Mouse (Mus musculus) intestine, embryonic 16.5 days (tissue): ENCODE results near the gene Olfr328. TPM values are rescaled to one million over a fixed set of nuclear protein-coding genes. Genes with fewer than 3 reads are reported as not detected.
A peak's percentile ranks its signal among the peaks of the same experiment; 100 is the strongest.

ENCODE experiments used
- ATAC-seq: fragments of 200-750 bp; cut with Nextera tagmentation; 2 replicates; pipeline ENCODE4 v1.8.0; 2017; ENCODE audit warnings: moderate TSS enrichment, moderate library complexity
- H3K27ac ChIP-seq: fragments of 300-500 bp; sonication (generic); 2 replicates; pipeline ENCODE4 v1.5.1; 2014; ENCODE audit warnings: mild to moderate bottlenecking, low read length
- H3K27me3 ChIP-seq: fragments of 300-500 bp; sonication (generic); replicated peaks from 2 replicates; pipeline ENCODE4 v1.6.1; 2014; ENCODE audit warnings: low read length, control low read depth, mixed read lengths; ENCODE audit not compliant: control insufficient read depth, insufficient read depth
- H3K36me3 ChIP-seq: fragments of 300-500 bp; sonication (generic); 2 replicates; pipeline ENCODE4 v1.6.1; 2014; ENCODE audit warnings: low read length, control low read depth; ENCODE audit not compliant: control insufficient read depth, insufficient read depth
- H3K4me1 ChIP-seq: fragments of 300-500 bp; sonication (generic); 2 replicates; pipeline ENCODE4 v1.6.1; 2014; ENCODE audit warnings: low read length, control low read depth, mixed read lengths; ENCODE audit not compliant: control insufficient read depth, insufficient read depth
- H3K4me2 ChIP-seq: fragments of 300-500 bp; sonication (generic); 2 replicates; pipeline ENCODE4 v1.6.1; 2014; ENCODE audit warnings: low read depth, low read length, control low read depth
- H3K4me3 ChIP-seq: fragments of 300-500 bp; sonication (generic); 2 replicates; pipeline ENCODE4 v1.5.1; 2014; ENCODE audit warnings: mild to moderate bottlenecking, low read length
- H3K9ac ChIP-seq: fragments of 300-500 bp; sonication (generic); 2 replicates; pipeline ENCODE4 v1.6.1; 2014; ENCODE audit warnings: low read depth, low read length
- H3K9me3 ChIP-seq: fragments of 300-500 bp; sonication (generic); 2 replicates; pipeline ENCODE4 v1.6.1; 2016; ENCODE audit warnings: low read length, control low read depth; ENCODE audit not compliant: control insufficient read depth
- WGBS: fragments of 180-500 bp; shearing (Covaris S2); extraction: QIAGEN DNeasy Blood & Tissue Kit; methylation state at CpG from one replicate; pipeline ENCODE4 v1.1.7; 2014; 5-methylcytosine and 5-hydroxymethylcytosine counted together
- polyA plus RNA-seq: library from polyadenylated mRNA; unstranded; fragments of >200 nt; fragmentation: Nextera tagmentation; extraction: Ambion mirVana; gene quantifications from 2 replicates; pipeline ENCODE4 v1.2.1, GENCODE M21; 2015

Gene Olfr328
- polyA plus RNA-seq: 0.06 TPM in 1 of 2 replicates, not detected in the other

GRCm38 (mm10) chr11:58555536-58555935 lies at the start of gene Olfr328:
Gene Olfr328, minus strand, starts transcription at chr11:58555636.
- H3K27ac ChIP-seq: no peak within 1 kb of the TSS
- 84% methylated on average over 1 of the region's 1 CpGs for WGBS
- H3K4me3 ChIP-seq: no peak within 1 kb of the TSS
- no peak within 1 kb of the TSS for H3K9ac ChIP-seq
- no peaks in the 10 kb centered on the region for H3K27me3 ChIP-seq
- no peaks in the 10 kb centered on the region for H3K36me3 ChIP-seq
- no peaks in the 10 kb centered on the region for H3K9me3 ChIP-seq
- no peak within 1 kb of the TSS for H3K4me2 ChIP-seq
- no peak for ATAC-seq
- no peaks in the 10 kb centered on the region for H3K4me1 ChIP-seq

- ATAC-seq: peak; percentile 68
- Histone ChIP-seq H3K27me3 (peaks cover 3% of the 10 kb centered on the region; the same call in 1 of the 2 replicates), H3K27ac (no peak overlapping the region), H3K9me3 (no peaks in the 10 kb centered on the region), H3K36me3 (no peaks in the 10 kb centered on the region), H3K9ac (no peak overlapping the region), H3K4me1 (no peaks in the 10 kb centered on the region), H3K4me3 (no peak overlapping the region), H3K4me2 (no peak overlapping the region)
- 62% methylated on average over 3 of the region's 3 CpGs for WGBS
Measured at GRCm38 (mm10) chr11:58605228-58605627, 49.8 kb upstream of the Olfr328 start.

- no peaks in the 10 kb centered on the region for H3K27me3 ChIP-seq
- H3K4me2 ChIP-seq: no peak overlapping the region
- ATAC-seq: no peak
- no peaks in the 10 kb centered on the region for H3K36me3 ChIP-seq
- H3K9ac ChIP-seq: no peak overlapping the region
- 58% methylated on average over 2 of the region's 2 CpGs for WGBS
- H3K4me1 ChIP-seq: no peaks in the 10 kb centered on the region
- no peak overlapping the region for H3K27ac ChIP-seq
- no peak overlapping the region for H3K4me3 ChIP-seq
- H3K9me3 ChIP-seq: no peaks in the 10 kb centered on the region
Measured at GRCm38 (mm10) chr11:58604688-58605087, 49.3 kb upstream of the Olfr328 start.

GRCm38 (mm10) chr11:58602800-58603560 lies 47.5 kb upstream of the Olfr328 start:
- Histone ChIP-seq H3K4me1 (no peaks in the 10 kb centered on the region), H3K9me3 (no peaks in the 10 kb centered on the region), H3K27me3 (no peaks in the 10 kb centered on the region), H3K36me3 (no peaks in the 10 kb centered on the region), H3K4me3 (no peak overlapping the region), H3K4me2 (no peak overlapping the region), H3K27ac (no peak overlapping the region), H3K9ac (no peak overlapping the region)
- 69% methylated on average over 6 of the region's 6 CpGs for WGBS
- ATAC-seq: no peak

GRCm38 (mm10) chr11:58602062-58602461 lies 46.6 kb upstream of the Olfr328 start:
- no peak overlapping the region for H3K27ac ChIP-seq
- no peak for ATAC-seq
- H3K9me3 ChIP-seq: no peaks in the 10 kb centered on the region
- no peaks in the 10 kb centered on the region for H3K27me3 ChIP-seq
- H3K4me1 ChIP-seq: no peaks in the 10 kb centered on the region
- no peak overlapping the region for H3K4me3 ChIP-seq
- no peaks in the 10 kb centered on the region for H3K36me3 ChIP-seq
- no peak overlapping the region for H3K9ac ChIP-seq
- H3K4me2 ChIP-seq: no peak overlapping the region

DNA sequence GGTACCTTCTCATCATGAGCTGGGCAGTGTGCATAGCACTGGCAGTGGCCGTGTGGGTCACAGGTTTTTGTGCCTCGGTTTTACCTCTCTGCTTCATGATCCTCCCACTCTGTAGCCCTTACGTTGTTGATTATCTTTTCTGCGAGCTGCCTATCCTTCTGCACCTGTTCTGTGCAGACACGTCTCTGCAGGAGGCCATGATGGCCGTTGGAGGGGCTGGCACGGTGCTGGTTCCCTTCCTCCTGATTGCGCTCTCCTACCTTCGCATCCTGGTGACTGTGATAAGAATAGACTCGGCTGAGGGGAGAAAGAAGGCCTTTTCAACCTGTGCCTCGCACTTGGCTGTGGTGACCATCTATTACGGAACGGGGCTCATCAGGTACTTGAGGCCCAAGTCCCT lies 42.4 kb upstream of the Olfr328 start:
- Histone ChIP-seq H3K36me3 (no peaks in the 10 kb centered on the region), H3K4me3 (no peak overlapping the region), H3K9me3 (no peaks in the 10 kb centered on the region), H3K27me3 (no peaks in the 10 kb centered on the region), H3K27ac (no peak overlapping the region), H3K4me1 (no peaks in the 10 kb centered on the region), H3K9ac (no peak overlapping the region), H3K4me2 (no peak overlapping the region)
- WGBS: 88% methylated on average over 13 of the region's 13 CpGs
- ATAC-seq: no peak

GRCm38 (mm10) chr11:58594814-58595213 lies 39.4 kb upstream of the Olfr328 start, which contains the start of gene Olfr324:
Gene Olfr324, plus strand, starts transcription at chr11:58595114.
- Histone ChIP-seq H3K4me2 (no peak within 1 kb of the TSS), H3K4me3 (no peak within 1 kb of the TSS), H3K9me3 (no peaks in the 10 kb centered on the region), H3K27ac (no peak within 1 kb of the TSS), H3K27me3 (no peaks in the 10 kb centered on the region), H3K9ac (no peak within 1 kb of the TSS), H3K36me3 (no peaks in the 10 kb centered on the region), H3K4me1 (no peaks in the 10 kb centered on the region)
- no peak for ATAC-seq
- WGBS: 86% methylated on average over 6 of the region's 6 CpGs

- no peak for ATAC-seq
- no peak overlapping the region for H3K9ac ChIP-seq
- no peaks in the 10 kb centered on the region for H3K9me3 ChIP-seq
- H3K4me3 ChIP-seq: no peak overlapping the region
- 58% methylated on average over 3 of the region's 3 CpGs for WGBS
- no peak overlapping the region for H3K27ac ChIP-seq
- H3K4me2 ChIP-seq: no peak overlapping the region
- H3K4me1 ChIP-seq: no peaks in the 10 kb centered on the region
- no peaks in the 10 kb centered on the region for H3K27me3 ChIP-seq
- no peaks in the 10 kb centered on the region for H3K36me3 ChIP-seq
Measured at GRCm38 (mm10) chr11:58588620-58589250, 33.3 kb upstream of the Olfr328 start.

- no peak overlapping the region for H3K4me2 ChIP-seq
- no peak overlapping the region for H3K9ac ChIP-seq
- H3K27ac ChIP-seq: no peak overlapping the region
- no peaks in the 10 kb centered on the region for H3K27me3 ChIP-seq
- H3K4me1 ChIP-seq: no peaks in the 10 kb centered on the region
- no peak overlapping the region for H3K4me3 ChIP-seq
- no peaks in the 10 kb centered on the region for H3K36me3 ChIP-seq
- ATAC-seq: no peak
- WGBS: 76% methylated on average over 7 of the region's 7 CpGs
- H3K9me3 ChIP-seq: no peaks in the 10 kb centered on the region
Measured at GRCm38 (mm10) chr11:58587898-58588348, 32.5 kb upstream of the Olfr328 start.
